Mouse (Mus musculus) embryonic facial prominence, embryonic 13.5 days (tissue): ENCODE data around the gene Ugt1a6a. TPM values are rescaled to one million over a fixed set of nuclear protein-coding genes. Genes with fewer than 3 reads are reported as not detected.

ENCODE experiments used
- ATAC-seq: fragments of 200-750 bp; cut with Nextera tagmentation; 2 replicates; pipeline ENCODE4 v1.8.0; 2017; ENCODE audit warnings: low read depth; ENCODE audit not compliant: insufficient number of reproducible peaks, insufficient read depth, low FRiP score, low TSS enrichment
- H3K27ac ChIP-seq: fragments of 300-500 bp; sonication (generic); 2 replicates; pipeline ENCODE4 v1.5.1; 2015; ENCODE audit warnings: moderate library complexity, mild to moderate bottlenecking, inconsistent platforms
- H3K27me3 ChIP-seq: fragments of 300-500 bp; sonication (generic); 2 replicates; pipeline ENCODE4 v1.6.1; 2015; ENCODE audit warnings: mild to moderate bottlenecking, inconsistent platforms
- H3K36me3 ChIP-seq: fragments of 300-500 bp; sonication (generic); 2 replicates; pipeline ENCODE4 v1.6.1; 2015; ENCODE audit warnings: mild to moderate bottlenecking, inconsistent platforms
- H3K4me1 ChIP-seq: fragments of 300-500 bp; sonication (generic); 2 replicates; pipeline ENCODE4 v1.6.1; 2015; ENCODE audit warnings: inconsistent platforms
- H3K4me2 ChIP-seq: fragments of 300-500 bp; sonication (generic); 2 replicates; pipeline ENCODE4 v1.6.1; 2015; ENCODE audit warnings: moderate library complexity, mild to moderate bottlenecking, inconsistent platforms
- H3K4me3 ChIP-seq: fragments of 300-500 bp; sonication (generic); 2 replicates; pipeline ENCODE4 v1.5.1; 2015; ENCODE audit warnings: mild to moderate bottlenecking, inconsistent platforms
- H3K9ac ChIP-seq: fragments of 300-500 bp; sonication (generic); 2 replicates; pipeline ENCODE4 v1.6.1; 2015; ENCODE audit warnings: mild to moderate bottlenecking, inconsistent platforms
- H3K9me3 ChIP-seq: fragments of 300-500 bp; sonication (generic); 2 replicates; pipeline ENCODE4 v1.6.1; 2016; ENCODE audit warnings: inconsistent platforms
- WGBS: fragments of 180-500 bp; shearing (Covaris S2); methylation state at CpG from one replicate; pipeline ENCODE4 v1.1.7; 2015; ENCODE audit warnings: mixed read lengths; 5-methylcytosine and 5-hydroxymethylcytosine counted together
- polyA plus RNA-seq: library from polyadenylated mRNA; unstranded; fragments of >200 nt; fragmentation: Nextera tagmentation; extraction: Ambion mirVana; gene quantifications from 2 replicates; pipeline ENCODE4 v1.2.1, GENCODE M21; 2015

Ugt1a6a gene
- polyA plus RNA-seq, 1 experiment from 2014 or later, result 4.8 TPM

GRCm38 (mm10) chr1:88195687-88196086 is 61.1 kb downstream of the Ugt1a6a start:
- no peaks in the 10 kb centered on the region for H3K27me3 ChIP-seq
- H3K27ac ChIP-seq, result no peak overlapping the region
- no peak overlapping the region for H3K4me3 ChIP-seq
- no peak overlapping the region for H3K4me2 ChIP-seq
- no peaks in the 10 kb centered on the region for H3K36me3 ChIP-seq
- 84% methylated on average over 1 of the region's 1 CpGs for WGBS
- no peak for ATAC-seq
- no peaks in the 10 kb centered on the region for H3K9me3 ChIP-seq
- no peak overlapping the region for H3K9ac ChIP-seq
- no peaks in the 10 kb centered on the region for H3K4me1 ChIP-seq

DNA sequence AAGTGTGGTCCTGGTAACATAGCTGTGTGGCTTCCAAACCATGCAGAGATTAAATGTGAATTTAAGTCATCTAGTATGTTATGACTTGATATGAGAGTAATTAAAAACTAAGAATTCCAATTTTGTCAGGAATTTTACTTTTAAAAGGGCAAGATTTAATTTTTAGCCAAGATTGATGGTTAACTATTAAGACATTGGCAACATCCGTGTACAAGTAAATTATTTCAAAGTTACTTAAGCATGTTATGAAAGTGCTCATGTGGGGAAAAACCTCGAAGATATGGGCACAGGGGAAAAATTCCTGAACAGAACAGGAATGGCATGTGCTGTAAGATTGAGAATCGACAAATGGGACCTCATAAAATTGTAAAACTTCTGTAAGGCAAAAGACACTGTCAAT is 62.8 kb downstream of the Ugt1a6a start:
- Histone ChIP-seq H3K27me3 (no peaks in the 10 kb centered on the region), H3K9ac (no peak overlapping the region), H3K27ac (no peak overlapping the region), H3K9me3 (no peaks in the 10 kb centered on the region), H3K4me3 (no peak overlapping the region), H3K4me1 (no peaks in the 10 kb centered on the region), H3K4me2 (no peak overlapping the region), H3K36me3 (no peaks in the 10 kb centered on the region)
- ATAC-seq, result no peak
- WGBS, result 73% methylated on average over 3 of the region's 3 CpGs

GRCm38 (mm10) chr1:88199996-88200395 is 65.4 kb downstream of the Ugt1a6a start:
- H3K27me3 ChIP-seq, result no peaks in the 10 kb centered on the region
- peaks cover 7% of the 10 kb centered on the region for H3K9me3 ChIP-seq
- 76% methylated on average over 2 of the region's 2 CpGs for WGBS

GRCm38 (mm10) chr1:88200456-88200855 is 65.8 kb downstream of the Ugt1a6a start, which contains the start of gene Ugt1a2:
Ugt1a2 (plus strand) TSS chr1:88200601.
- peaks cover 8% of the 10 kb centered on the region for H3K9me3 ChIP-seq
- no peak within 1 kb of the TSS for H3K4me3 ChIP-seq
- H3K27me3 ChIP-seq, result no peaks in the 10 kb centered on the region
- 79% methylated on average over 7 of the region's 7 CpGs for WGBS
- H3K36me3 ChIP-seq, result no peaks in the 10 kb centered on the region
- no peak within 1 kb of the TSS for H3K4me2 ChIP-seq
- no peak for ATAC-seq
- no peak within 1 kb of the TSS for H3K9ac ChIP-seq
- no peak within 1 kb of the TSS for H3K27ac ChIP-seq
- 0 out of 2 replicates have a peak, but pooled peaks cover 3% of the 10 kb centered on the region for H3K4me1 ChIP-seq

More at GRCm38 (mm10) chr1:88199996-88200395, 65.4 kb downstream of the Ugt1a6a start:
- Histone ChIP-seq H3K4me3 (no peak overlapping the region), H3K27ac (no peak overlapping the region), H3K4me1 (no peaks in the 10 kb centered on the region), H3K9ac (no peak overlapping the region), H3K36me3 (no peaks in the 10 kb centered on the region), H3K4me2 (no peak overlapping the region)
- no peak for ATAC-seq

- H3K4me3 ChIP-seq, result peak within 1 kb of the TSS; percentile 52
- H3K36me3 ChIP-seq, result no peaks in the 10 kb centered on the region
- 0 out of 2 replicates have a peak, but pooled peaks cover 8% of the 10 kb centered on the region for H3K4me1 ChIP-seq
- H3K27me3 ChIP-seq, result no peaks in the 10 kb centered on the region
- peak within 1 kb of the TSS; percentile 83 for H3K4me2 ChIP-seq
- H3K27ac ChIP-seq, result no peak within 1 kb of the TSS
- ATAC-seq, result peak; percentile 94
- WGBS, result 7% methylated on average over 62 of the region's 62 CpGs
- H3K9me3 ChIP-seq, result peaks cover 10% of the 10 kb centered on the region
- peak within 1 kb of the TSS; percentile 77 for H3K9ac ChIP-seq
Measured at GRCm38 (mm10) chr1:88205294-88205922, 70.8 kb downstream of the Ugt1a6a start, which contains the start of gene Dnajb3. Dnajb3 (minus strand) TSS chr1:88205782.

GRCm38 (mm10) chr1:88206843-88207479 is 72.4 kb downstream of the Ugt1a6a start:
- ATAC-seq, result no peak

GRCm38 (mm10) chr1:88211812-88212211 is 77.2 kb downstream of the Ugt1a6a start, which contains the start of gene Ugt1a1:
Ugt1a1 (plus strand) TSS chr1:88211959.
- ATAC-seq, result no peak
- H3K27me3 ChIP-seq, result no peaks in the 10 kb centered on the region
- no peak within 1 kb of the TSS for H3K27ac ChIP-seq
- no peak within 1 kb of the TSS for H3K4me2 ChIP-seq
- no peaks in the 10 kb centered on the region for H3K4me1 ChIP-seq
- peaks cover 53% of the 10 kb centered on the region for H3K9me3 ChIP-seq
- no peaks in the 10 kb centered on the region for H3K36me3 ChIP-seq
- H3K4me3 ChIP-seq, result no peak within 1 kb of the TSS
- H3K9ac ChIP-seq, result no peak within 1 kb of the TSS
- 67% methylated on average over 8 of the region's 8 CpGs for WGBS

More at GRCm38 (mm10) chr1:88206843-88207479, 72.4 kb downstream of the Ugt1a6a start:
- no peak overlapping the region for H3K9ac ChIP-seq
- no peaks in the 10 kb centered on the region for H3K27me3 ChIP-seq
- H3K36me3 ChIP-seq, result no peaks in the 10 kb centered on the region
- H3K27ac ChIP-seq, result no peak overlapping the region
- WGBS, result 76% methylated on average over 2 of the region's 2 CpGs
- peaks cover 17% of the 10 kb centered on the region for H3K9me3 ChIP-seq
- 0 out of 2 replicates have a peak, but pooled peaks cover 8% of the 10 kb centered on the region for H3K4me1 ChIP-seq
- H3K4me2 ChIP-seq, result no peak overlapping the region
- H3K4me3 ChIP-seq, result no peak overlapping the region

- Histone ChIP-seq H3K27me3 (no peaks in the 10 kb centered on the region), H3K9me3 (peaks cover 60% of the 10 kb centered on the region), H3K36me3 (no peaks in the 10 kb centered on the region), H3K4me1 (no peaks in the 10 kb centered on the region), H3K4me3 (no peak overlapping the region), H3K9ac (no peak overlapping the region), H3K27ac (no peak overlapping the region), H3K4me2 (no peak overlapping the region)
- ATAC-seq, result peak; percentile 8; the same call in 1 of the 2 replicates
- 59% methylated on average over 8 of the region's 8 CpGs for WGBS
Measured at GRCm38 (mm10) chr1:88212341-88213045, 77.9 kb downstream of the Ugt1a6a start.

- Histone ChIP-seq H3K4me2 (no peak overlapping the region), H3K4me1 (no peaks in the 10 kb centered on the region), H3K36me3 (no peaks in the 10 kb centered on the region), H3K27me3 (no peaks in the 10 kb centered on the region), H3K9ac (no peak overlapping the region), H3K9me3 (peaks cover 62% of the 10 kb centered on the region), H3K27ac (no peak overlapping the region), H3K4me3 (no peak overlapping the region)
- no peak for ATAC-seq
- WGBS, result 83% methylated on average over 1 of the region's 1 CpGs
Measured at GRCm38 (mm10) chr1:88213061-88213460, 78.5 kb downstream of the Ugt1a6a start.

GRCm38 (mm10) chr1:88213766-88214461 is 79.3 kb downstream of the Ugt1a6a start:
- WGBS, result 79% methylated on average over 2 of the region's 2 CpGs
- Histone ChIP-seq H3K27ac (no peak overlapping the region), H3K27me3 (no peaks in the 10 kb centered on the region), H3K9ac (no peak overlapping the region), H3K9me3 (peaks cover 62% of the 10 kb centered on the region), H3K4me2 (no peak overlapping the region), H3K36me3 (no peaks in the 10 kb centered on the region), H3K4me3 (no peak overlapping the region), H3K4me1 (no peaks in the 10 kb centered on the region)
- 0 out of 2 replicates have a peak, but pooled peaks have one; percentile 1 for ATAC-seq

GRCm38 (mm10) chr1:88214462-88214952 is 79.9 kb downstream of the Ugt1a6a start:
- no peak for ATAC-seq
- peaks cover 62% of the 10 kb centered on the region for H3K9me3 ChIP-seq
- no peaks in the 10 kb centered on the region for H3K36me3 ChIP-seq
- H3K4me1 ChIP-seq, result no peaks in the 10 kb centered on the region
- no peak overlapping the region for H3K27ac ChIP-seq
- H3K9ac ChIP-seq, result no peak overlapping the region
- H3K27me3 ChIP-seq, result no peaks in the 10 kb centered on the region
- H3K4me2 ChIP-seq, result no peak overlapping the region
- 75% methylated on average over 2 of the region's 2 CpGs for WGBS
- H3K4me3 ChIP-seq, result no peak overlapping the region
